Mouse (Mus musculus) bone marrow macrophage, adult 2 months (primary cell): ENCODE data around the gene Tmem256.

Experiments used
- CTCF ChIP-seq: IDR thresholded peaks from 2 replicates; pipeline ENCODE4 v1.5.1; 2012; ENCODE audit warnings: low read depth, mild to moderate bottlenecking, low read length, moderate library complexity
- POLR2A ChIP-seq: IDR thresholded peaks from 2 replicates; pipeline ENCODE4 v1.6.1; 2012; ENCODE audit warnings: mild to moderate bottlenecking, low read depth, low read length, borderline replicate concordance

DNA sequence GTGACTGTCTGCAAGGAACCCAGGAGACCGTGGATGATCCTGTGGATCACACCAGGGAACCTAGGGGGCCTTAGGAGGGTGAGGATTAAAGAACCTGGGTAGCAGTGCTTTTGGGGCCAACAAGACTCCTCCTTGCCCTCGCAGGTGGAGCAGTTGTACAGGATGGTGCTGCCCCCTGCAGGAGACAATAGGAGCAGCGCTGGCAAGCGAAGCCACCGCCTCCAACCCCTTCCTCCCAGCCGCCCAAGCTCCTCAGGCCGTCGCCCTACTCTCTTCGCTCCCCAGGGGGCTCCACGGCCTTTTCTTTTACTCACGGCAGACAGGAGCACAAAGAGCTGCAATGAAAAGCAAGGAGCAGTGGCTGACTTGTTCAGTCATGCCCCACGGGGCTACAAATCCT, 38.6 kb downstream of the Tmem256 start:
- TF ChIP-seq CTCF (peak; percentile 61), POLR2A (no peak)
